Mouse (Mus musculus): ENCODE data around the gene Ctbp2.
"Not testable (repeated sequence)": the region's sequence is repeated elsewhere in the genome, so short reads cannot be mapped to it uniquely, and the experiment has no call there.

Gene Ctbp2

GRCm38 (mm10) chr7:133120221-133120751, 3.9 kb downstream of the Ctbp2 start:
- peak; percentile 67 for DNase-seq (ENCODE audit: inconsistent ontology term)

GRCm38 (mm10) chr7:133117815-133118214, 6.3 kb downstream of the Ctbp2 start:
- DNase-seq (ENCODE audit: inconsistent ontology term): peak; percentile 89

GRCm38 (mm10) chr7:133116542-133116941, 7.6 kb downstream of the Ctbp2 start:
- DNase-seq (ENCODE audit: inconsistent ontology term): no peak

GRCm38 (mm10) chr7:133115886-133116285, 8.3 kb downstream of the Ctbp2 start:
- DNase-seq (ENCODE audit: inconsistent ontology term): no peak

GRCm38 (mm10) chr7:133114847-133115470, 9.2 kb downstream of the Ctbp2 start:
- DNase-seq (ENCODE audit: inconsistent ontology term): no peak

- DNase-seq (ENCODE audit: inconsistent ontology term): no peak
These were observed 10.8 kb downstream of the Ctbp2 start for GRCm38 (mm10) chr7:133113185-133113895.

- peak; percentile 92 for DNase-seq (ENCODE audit: inconsistent ontology term)
These were observed 11.8 kb downstream of the Ctbp2 start for GRCm38 (mm10) chr7:133112351-133112831.

GRCm38 (mm10) chr7:133109442-133109841, 14.7 kb downstream of the Ctbp2 start:
- DNase-seq (ENCODE audit: inconsistent ontology term): no peak

GRCm38 (mm10) chr7:133108695-133109094, 15.5 kb downstream of the Ctbp2 start:
- DNase-seq (ENCODE audit: inconsistent ontology term): no peak

GRCm38 (mm10) chr7:133102578-133102977, 21.6 kb downstream of the Ctbp2 start:
- DNase-seq (ENCODE audit: inconsistent ontology term): no peak

GRCm38 (mm10) chr7:133101070-133101469, 23.1 kb downstream of the Ctbp2 start:
- DNase-seq (ENCODE audit: inconsistent ontology term): no peak

GRCm38 (mm10) chr7:133100178-133100577, 24.0 kb downstream of the Ctbp2 start:
- DNase-seq (ENCODE audit: inconsistent ontology term): peak; percentile 64

GRCm38 (mm10) chr7:133099266-133099665, 24.9 kb downstream of the Ctbp2 start:
- peak; percentile 87 for DNase-seq (ENCODE audit: inconsistent ontology term)

- no peak for DNase-seq (ENCODE audit: inconsistent ontology term)
These were observed 25.9 kb downstream of the Ctbp2 start for GRCm38 (mm10) chr7:133098118-133098793.

- DNase-seq (ENCODE audit: inconsistent ontology term): not testable (repeated sequence)
These were observed 28.5 kb downstream of the Ctbp2 start for GRCm38 (mm10) chr7:133095610-133096009.

GRCm38 (mm10) chr7:133094711-133095495, 29.3 kb downstream of the Ctbp2 start:
- no peak for DNase-seq (ENCODE audit: inconsistent ontology term)

GRCm38 (mm10) chr7:133094161-133094560, 30.0 kb downstream of the Ctbp2 start:
- DNase-seq (ENCODE audit: inconsistent ontology term): no peak

GRCm38 (mm10) chr7:133093731-133094130, 30.4 kb downstream of the Ctbp2 start:
- no peak for DNase-seq (ENCODE audit: inconsistent ontology term)

GRCm38 (mm10) chr7:133090641-133091040, 33.5 kb downstream of the Ctbp2 start:
- DNase-seq (ENCODE audit: inconsistent ontology term): no peak

GRCm38 (mm10) chr7:133089621-133090260, 34.4 kb downstream of the Ctbp2 start:
- DNase-seq (ENCODE audit: inconsistent ontology term): peak; percentile 81

GRCm38 (mm10) chr7:133088830-133089261, 35.3 kb downstream of the Ctbp2 start:
- peak; percentile 90 for DNase-seq (ENCODE audit: inconsistent ontology term)

Measured in Muller cell, postnatal 12 days (primary cell).